Mouse (Mus musculus) E14TG2a.4 (cell line): ENCODE data around the gene Cbfa2t2.

ENCODE experiments used
- CTCF ChIP-seq: conservative IDR thresholded peaks from 2 replicates; pipeline ENCODE4 v1.5.1; 2014; ENCODE audit warnings: low read length
- POU5F1 ChIP-seq: IDR thresholded peaks from 2 replicates; pipeline ENCODE4 v1.6.1; 2014; ENCODE audit warnings: low read length, borderline replicate concordance

GRCm38 (mm10) chr2:154567766-154568165 lies 131.5 kb downstream of the Cbfa2t2 start:
- TF ChIP-seq CTCF (no peak), POU5F1 (no peak)
